Mouse (Mus musculus) c-Kit-positive CD71-negative TER-119-negative erythroid progenitor cells, embryonic 14.5 days (primary cell): Measurements from ENCODE around the gene Vmn2r36.
"Not testable (repeated sequence)": the region's sequence is repeated elsewhere in the genome, so short reads cannot be mapped to it uniquely, and the experiment has no call there.

Experiments used
- DNase-seq: peaks from one replicate; pipeline ENCODE4 v3.0.0-alpha.2; 2013; ENCODE audit warnings: low read depth

The Vmn2r36 gene

DNA sequence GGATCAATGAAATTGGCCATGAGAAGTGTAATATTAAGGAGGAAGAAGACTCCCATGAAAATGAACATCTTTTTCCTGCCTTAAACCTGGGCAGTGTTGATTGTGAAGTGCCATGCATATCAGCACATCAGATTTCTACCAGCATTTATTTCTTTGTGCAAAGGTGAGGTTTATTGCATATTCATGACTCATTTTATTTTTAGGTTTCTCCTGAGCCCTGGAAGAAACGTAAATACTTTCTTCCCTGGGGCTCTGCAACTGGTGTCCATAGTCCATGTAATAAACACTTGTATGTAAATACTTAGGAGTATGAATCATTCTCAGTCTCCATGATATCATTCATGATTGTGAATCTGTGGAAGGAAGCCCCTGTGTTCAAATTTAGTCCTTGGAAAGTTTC is at the start of gene Vmn2r36:
TSS of gene Vmn2r36 (minus strand) at position 101 of the 400 bp plus-strand sequence.
- DNase-seq: not testable (repeated sequence)
